Mouse (Mus musculus) embryonic facial prominence, embryonic 15.5 days (tissue): ENCODE measurements at regions not wholly inside any gene's neighbourhood (a gene's known extent, or its start where the extent isn't known, plus 50 kb on each side); places are given as distances from the start of the nearest gene placed in this dataset.
A peak's percentile ranks its signal among the peaks of the same experiment; 100 is the strongest.

Source experiments
- ATAC-seq: fragments of 200-750 bp; cut with Nextera tagmentation; 2 replicates; pipeline ENCODE4 v1.8.0; 2017; ENCODE audit warnings: low read depth, moderate TSS enrichment; ENCODE audit not compliant: insufficient number of reproducible peaks, low FRiP score, low TSS enrichment
- H3K27ac ChIP-seq: fragments of 300-500 bp; sonication (generic); replicated peaks from 2 replicates; pipeline ENCODE4 v1.5.1; 2015; ENCODE audit warnings: mild to moderate bottlenecking, inconsistent platforms
- H3K27me3 ChIP-seq: fragments of 300-500 bp; sonication (generic); 2 replicates; pipeline ENCODE4 v1.6.1; 2015; ENCODE audit warnings: inconsistent platforms
- H3K36me3 ChIP-seq: fragments of 300-500 bp; sonication (generic); 2 replicates; pipeline ENCODE4 v1.6.1; 2015; ENCODE audit warnings: mild to moderate bottlenecking, inconsistent platforms
- H3K4me1 ChIP-seq: fragments of 300-500 bp; sonication (generic); 2 replicates; pipeline ENCODE4 v1.6.1; 2015; ENCODE audit warnings: inconsistent platforms
- H3K4me2 ChIP-seq: fragments of 300-500 bp; sonication (generic); replicated peaks from 2 replicates; pipeline ENCODE4 v1.6.1; 2015; ENCODE audit warnings: mild to moderate bottlenecking, inconsistent platforms
- H3K4me3 ChIP-seq: fragments of 300-500 bp; sonication (generic); replicated peaks from 2 replicates; pipeline ENCODE4 v1.5.1; 2015; ENCODE audit warnings: mild to moderate bottlenecking, inconsistent platforms
- H3K9ac ChIP-seq: fragments of 300-500 bp; sonication (generic); 2 replicates; pipeline ENCODE4 v1.6.1; 2015; ENCODE audit warnings: inconsistent platforms
- H3K9me3 ChIP-seq: fragments of 300-500 bp; sonication (generic); replicated peaks from 2 replicates; pipeline ENCODE4 v1.6.1; 2016; ENCODE audit warnings: inconsistent platforms
- WGBS: fragments of 180-500 bp; shearing (Covaris S2); methylation state at CpG from one replicate; pipeline ENCODE4 v1.1.7; 2015; 5-methylcytosine and 5-hydroxymethylcytosine counted together

DNA sequence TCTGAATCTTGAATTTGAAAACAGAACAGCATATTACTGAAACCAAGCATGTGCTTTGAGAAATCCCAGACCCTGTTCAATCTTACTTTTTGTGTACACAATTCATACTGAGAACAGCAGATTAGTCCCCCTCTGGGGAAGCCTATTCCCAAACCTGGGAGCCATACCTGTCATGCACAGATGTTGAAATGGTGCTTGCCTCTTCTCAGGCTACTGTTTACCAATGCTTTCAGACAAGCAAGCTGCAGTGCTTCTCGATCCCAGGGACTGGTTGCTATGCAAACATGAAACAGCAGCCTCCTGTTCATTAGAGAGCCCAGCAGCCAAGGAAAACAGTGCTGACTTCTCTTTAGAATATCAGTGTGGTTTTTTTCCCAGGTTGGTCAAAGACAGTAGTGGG, 80.3 kb upstream of the Mbnl2 start:
- Histone ChIP-seq H3K4me1 (no peaks in the 10 kb centered on the region), H3K4me3 (no peak overlapping the region), H3K9me3 (no peaks in the 10 kb centered on the region), H3K9ac (no peak overlapping the region), H3K27me3 (no peaks in the 10 kb centered on the region), H3K36me3 (no peaks in the 10 kb centered on the region), H3K4me2 (no peak overlapping the region), H3K27ac (no peak overlapping the region)
- 28% methylated on average over 1 of the region's 1 CpGs for WGBS
- ATAC-seq = no peak

DNA sequence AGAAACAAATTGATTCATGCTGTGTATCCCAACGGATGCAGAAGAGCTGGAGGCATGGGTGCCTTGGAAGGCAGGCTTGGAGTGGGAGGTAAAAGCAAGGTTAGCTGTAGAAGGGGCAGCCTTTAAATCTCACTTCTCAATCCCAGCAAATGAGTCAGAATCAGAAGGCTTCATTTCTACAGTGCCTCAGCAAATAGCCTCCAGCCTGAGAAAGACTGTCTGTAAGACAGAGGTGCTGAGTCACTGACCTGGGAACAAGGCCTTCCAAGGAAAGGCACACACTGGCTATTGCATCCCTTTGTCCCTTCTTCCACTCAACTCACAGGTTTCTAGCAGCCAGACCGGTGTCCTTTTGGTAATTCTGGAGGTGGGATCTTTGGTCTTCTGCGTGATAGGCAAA, 63.7 kb upstream of the Mbnl2 start:
- no peaks in the 10 kb centered on the region for H3K9me3 ChIP-seq
- H3K36me3 ChIP-seq = no peaks in the 10 kb centered on the region
- no peak for ATAC-seq
- H3K4me3 ChIP-seq = no peak overlapping the region
- WGBS = 76% methylated on average over 3 of the region's 3 CpGs
- H3K9ac ChIP-seq = no peak overlapping the region
- no peaks in the 10 kb centered on the region for H3K4me1 ChIP-seq
- no peak overlapping the region for H3K27ac ChIP-seq
- no peak overlapping the region for H3K4me2 ChIP-seq
- H3K27me3 ChIP-seq = no peaks in the 10 kb centered on the region

DNA sequence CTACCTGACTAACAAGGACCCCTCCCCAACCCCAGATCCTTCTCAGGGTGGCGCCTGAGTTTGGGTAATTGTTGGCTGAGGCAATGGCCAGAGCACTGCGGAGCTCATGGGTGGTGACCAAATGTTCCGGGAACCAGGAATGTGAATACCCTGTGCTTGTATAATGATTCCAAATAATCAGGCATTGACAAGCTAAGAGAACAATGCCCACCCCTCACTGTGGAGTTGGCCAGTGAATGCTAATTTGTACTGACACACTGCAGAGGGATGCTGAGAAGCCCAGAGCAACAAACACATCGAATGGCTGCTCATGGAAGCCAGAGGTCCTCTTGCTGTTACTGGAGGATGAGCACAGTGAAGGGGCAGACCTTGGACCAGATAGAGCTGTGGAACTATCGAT, 62.8 kb upstream of the Mbnl2 start:
- H3K4me2 ChIP-seq = no peak overlapping the region
- H3K4me1 ChIP-seq = no peaks in the 10 kb centered on the region
- WGBS = 89% methylated on average over 5 of the region's 5 CpGs
- no peak overlapping the region for H3K4me3 ChIP-seq
- no peak overlapping the region for H3K9ac ChIP-seq
- no peaks in the 10 kb centered on the region for H3K27me3 ChIP-seq
- no peaks in the 10 kb centered on the region for H3K9me3 ChIP-seq
- H3K27ac ChIP-seq = no peak overlapping the region
- no peaks in the 10 kb centered on the region for H3K36me3 ChIP-seq
- no peak for ATAC-seq

DNA sequence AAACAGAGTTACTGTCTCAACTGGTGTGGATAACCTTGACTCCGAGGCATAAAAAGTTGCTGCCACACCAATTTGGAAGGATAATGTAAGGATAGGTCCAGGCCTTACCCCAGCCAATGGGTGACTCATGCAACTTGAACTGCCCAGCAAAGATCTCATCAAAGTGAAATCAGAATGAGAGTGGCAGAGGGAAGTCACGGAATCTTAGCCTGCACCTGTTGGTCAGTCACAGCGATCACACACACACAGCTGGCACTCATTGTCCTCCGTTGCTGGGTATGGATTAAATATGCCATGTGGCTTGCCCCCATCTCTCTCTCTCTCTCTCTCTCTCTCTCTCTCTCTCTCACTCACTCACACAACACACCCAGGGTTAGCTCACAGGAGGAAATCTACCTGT, 56.2 kb upstream of the Mbnl2 start:
- Histone ChIP-seq H3K4me2 (no peak overlapping the region), H3K4me1 (peaks cover 10% of the 10 kb centered on the region), H3K9ac (no peak overlapping the region), H3K27me3 (no peaks in the 10 kb centered on the region), H3K9me3 (no peaks in the 10 kb centered on the region), H3K36me3 (no peaks in the 10 kb centered on the region), H3K27ac (no peak overlapping the region), H3K4me3 (no peak overlapping the region)
- no peak for ATAC-seq
- 72% methylated on average over 4 of the region's 4 CpGs for whole genome bisulfite sequencing

DNA sequence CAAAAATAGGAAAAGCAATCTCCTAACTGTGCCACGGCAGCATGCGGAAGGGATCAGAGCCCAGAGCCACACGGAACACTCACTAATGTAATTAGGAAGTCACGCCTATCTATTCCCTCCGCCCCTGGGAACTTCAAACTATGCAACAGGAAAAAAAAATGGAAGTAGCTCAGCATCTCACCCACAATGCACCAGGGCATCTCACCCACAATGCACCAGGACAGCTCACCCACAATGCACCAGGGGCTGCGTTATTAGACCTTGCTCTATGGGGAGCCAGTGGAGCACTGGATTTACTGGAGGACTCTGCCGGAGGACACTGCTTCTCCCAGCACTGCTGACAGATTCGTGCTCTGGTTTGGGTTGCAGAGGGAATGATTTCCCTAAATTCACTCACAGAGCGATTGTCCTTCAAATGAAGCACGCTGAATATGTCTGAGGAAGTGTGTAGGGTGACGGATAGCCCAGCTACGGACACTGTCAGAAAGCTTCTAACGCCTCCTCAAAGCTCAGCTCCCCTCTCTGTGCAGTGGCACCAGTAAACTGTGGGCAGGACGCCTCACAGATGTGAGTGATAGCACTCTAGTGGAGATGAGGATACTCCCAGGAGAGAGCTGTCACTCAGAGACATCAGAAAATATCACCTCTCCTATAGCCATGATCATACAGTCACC, 51.8 kb upstream of the Mbnl2 start:
- Histone ChIP-seq H3K27ac (peak overlapping the region; percentile 83), H3K4me1 (peaks cover 19% of the 10 kb centered on the region), H3K9ac (no peak overlapping the region), H3K4me2 (0 out of 2 replicates have a peak overlapping the region, but pooled peaks have one; percentile 8), H3K27me3 (no peaks in the 10 kb centered on the region), H3K9me3 (no peaks in the 10 kb centered on the region), H3K36me3 (no peaks in the 10 kb centered on the region), H3K4me3 (no peak overlapping the region)
- 52% methylated on average over 14 of the region's 14 CpGs for WGBS
- ATAC-seq = no peak

DNA sequence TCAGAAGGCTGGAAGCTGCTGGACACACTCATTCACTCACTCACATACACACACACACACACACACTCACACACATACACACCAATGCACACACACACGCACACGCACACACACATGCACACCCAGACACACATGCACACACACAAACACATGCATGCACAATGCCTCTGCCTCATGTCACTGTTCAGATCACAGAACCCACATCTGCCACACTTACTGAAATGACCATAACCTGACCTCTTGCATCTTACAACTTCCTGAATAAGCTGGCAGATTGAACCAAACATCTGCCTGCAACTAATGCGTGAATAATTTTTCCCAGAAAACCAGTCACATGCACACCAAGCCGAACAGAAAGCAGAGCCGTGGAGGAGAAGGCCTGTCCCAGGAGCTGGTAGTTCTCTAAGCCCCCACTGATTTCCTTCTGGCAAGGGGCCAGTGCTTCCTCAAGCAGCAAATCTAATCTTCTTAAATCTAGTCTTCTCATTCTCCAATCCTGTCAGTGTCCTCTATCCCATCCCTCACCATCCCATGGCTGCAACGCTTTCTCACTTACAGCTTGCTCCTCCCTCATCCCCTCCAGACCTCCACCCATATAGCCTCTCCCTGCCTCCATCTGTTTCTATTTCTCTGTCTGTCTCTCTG, 51.1 kb upstream of the Mbnl2 start:
- Histone ChIP-seq H3K9ac (no peak overlapping the region), H3K4me2 (0 out of 2 replicates have a peak overlapping the region, but pooled peaks have one; percentile 8), H3K4me1 (peaks cover 19% of the 10 kb centered on the region), H3K27me3 (no peaks in the 10 kb centered on the region), H3K9me3 (no peaks in the 10 kb centered on the region), H3K27ac (peak overlapping the region; percentile 83), H3K4me3 (no peak overlapping the region), H3K36me3 (no peaks in the 10 kb centered on the region)
- peak; percentile 91 for ATAC-seq
- 32% methylated on average over 6 of the region's 6 CpGs for WGBS

DNA sequence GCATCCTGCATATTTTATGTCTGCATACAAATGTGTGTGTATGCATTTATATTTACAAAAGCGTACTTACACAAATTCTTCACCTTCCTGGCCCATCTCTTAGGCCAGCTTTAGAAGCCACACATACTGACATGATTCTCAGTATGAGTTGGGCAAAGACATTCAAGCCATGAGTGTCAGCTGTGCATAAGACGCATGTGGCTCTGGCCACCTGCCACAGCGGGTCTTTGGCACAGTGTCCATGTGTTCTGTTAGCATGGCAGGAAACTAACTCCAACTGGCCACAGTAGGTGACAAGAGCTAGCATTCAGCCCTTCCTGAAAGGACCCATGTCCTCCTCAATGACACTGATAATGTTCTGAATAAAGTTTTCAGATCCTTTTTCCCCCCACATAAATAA, 49.8 kb upstream of the Mbnl2 start:
- no peak; the same call in 1 of the 2 replicates for ATAC-seq
- Histone ChIP-seq H3K9me3 (no peaks in the 10 kb centered on the region), H3K9ac (no peak overlapping the region), H3K4me3 (no peak overlapping the region), H3K4me2 (no peak overlapping the region), H3K27ac (no peak overlapping the region), H3K36me3 (no peaks in the 10 kb centered on the region), H3K27me3 (no peaks in the 10 kb centered on the region), H3K4me1 (peaks cover 19% of the 10 kb centered on the region)
- WGBS = 81% methylated on average over 3 of the region's 3 CpGs
